Mouse (Mus musculus) embryonic facial prominence, embryonic 15.5 days (tissue): ENCODE data around the gene Olfr685. TPM values are rescaled to one million over a fixed set of nuclear protein-coding genes. Genes with fewer than 3 reads are reported as not detected.

Experiments used
- ATAC-seq: fragments of 200-750 bp; cut with Nextera tagmentation; 2 replicates; pipeline ENCODE4 v1.8.0; 2017; ENCODE audit warnings: low read depth, moderate TSS enrichment; ENCODE audit not compliant: insufficient number of reproducible peaks, low FRiP score, low TSS enrichment
- H3K27ac ChIP-seq: fragments of 300-500 bp; sonication (generic); replicated peaks from 2 replicates; pipeline ENCODE4 v1.5.1; 2015; ENCODE audit warnings: mild to moderate bottlenecking, inconsistent platforms
- H3K27me3 ChIP-seq: fragments of 300-500 bp; sonication (generic); 2 replicates; pipeline ENCODE4 v1.6.1; 2015; ENCODE audit warnings: inconsistent platforms
- H3K36me3 ChIP-seq: fragments of 300-500 bp; sonication (generic); 2 replicates; pipeline ENCODE4 v1.6.1; 2015; ENCODE audit warnings: mild to moderate bottlenecking, inconsistent platforms
- H3K4me1 ChIP-seq: fragments of 300-500 bp; sonication (generic); 2 replicates; pipeline ENCODE4 v1.6.1; 2015; ENCODE audit warnings: inconsistent platforms
- H3K4me2 ChIP-seq: fragments of 300-500 bp; sonication (generic); replicated peaks from 2 replicates; pipeline ENCODE4 v1.6.1; 2015; ENCODE audit warnings: mild to moderate bottlenecking, inconsistent platforms
- H3K4me3 ChIP-seq: fragments of 300-500 bp; sonication (generic); replicated peaks from 2 replicates; pipeline ENCODE4 v1.5.1; 2015; ENCODE audit warnings: mild to moderate bottlenecking, inconsistent platforms
- H3K9ac ChIP-seq: fragments of 300-500 bp; sonication (generic); 2 replicates; pipeline ENCODE4 v1.6.1; 2015; ENCODE audit warnings: inconsistent platforms
- H3K9me3 ChIP-seq: fragments of 300-500 bp; sonication (generic); replicated peaks from 2 replicates; pipeline ENCODE4 v1.6.1; 2016; ENCODE audit warnings: inconsistent platforms
- WGBS: fragments of 180-500 bp; shearing (Covaris S2); methylation state at CpG from one replicate; pipeline ENCODE4 v1.1.7; 2015; 5-methylcytosine and 5-hydroxymethylcytosine counted together
- polyA plus RNA-seq: library from polyadenylated mRNA; unstranded; fragments of >200 nt; fragmentation: Nextera tagmentation; extraction: Ambion mirVana; gene quantifications from 2 replicates; pipeline ENCODE4 v1.2.1, GENCODE M21; 2015

Gene Olfr685
- polyA plus RNA-seq: 0.25 and 0.27 TPM in 2 replicates

GRCm38 (mm10) chr7:105185912-105186311 is at the start of gene Olfr685:
TSS of gene Olfr685 (minus strand) at chr7:105186012.
- Histone ChIP-seq H3K9ac (no peak within 1 kb of the TSS), H3K4me2 (no peak within 1 kb of the TSS), H3K27me3 (no peaks in the 10 kb centered on the region), H3K4me1 (no peaks in the 10 kb centered on the region), H3K27ac (no peak within 1 kb of the TSS), H3K4me3 (no peak within 1 kb of the TSS), H3K36me3 (no peaks in the 10 kb centered on the region), H3K9me3 (no peaks in the 10 kb centered on the region)
- no peak for ATAC-seq
- WGBS: 85% methylated on average over 1 of the region's 1 CpGs

DNA sequence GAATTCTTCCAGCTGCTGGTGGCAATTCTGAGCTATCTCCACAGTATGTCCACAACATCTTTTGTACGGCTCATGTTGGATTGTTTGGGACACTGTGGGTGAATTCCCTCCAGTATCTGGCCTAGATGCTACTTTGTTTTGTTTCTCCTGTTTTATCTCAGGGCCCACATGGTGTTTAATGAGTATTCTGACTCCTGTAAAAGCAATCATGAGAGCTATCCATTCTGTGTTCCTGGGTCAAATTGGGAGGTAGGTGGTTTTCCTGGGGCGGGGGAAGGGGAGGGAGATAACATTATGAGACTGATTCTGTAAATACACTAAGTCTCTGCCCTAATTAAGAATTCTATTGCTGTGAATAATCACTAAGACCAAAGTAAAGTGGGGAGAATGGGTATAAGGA is 43.6 kb upstream of the Olfr685 start:
- Histone ChIP-seq H3K4me3 (no peak overlapping the region), H3K36me3 (no peaks in the 10 kb centered on the region), H3K4me1 (no peaks in the 10 kb centered on the region), H3K27ac (no peak overlapping the region), H3K9ac (no peak overlapping the region), H3K9me3 (no peaks in the 10 kb centered on the region), H3K4me2 (no peak overlapping the region), H3K27me3 (no peaks in the 10 kb centered on the region)
- no peak for ATAC-seq
- WGBS: 86% methylated on average over 2 of the region's 2 CpGs

- ATAC-seq: no peak
- no peaks in the 10 kb centered on the region for H3K9me3 ChIP-seq
- no peak overlapping the region for H3K4me2 ChIP-seq
- H3K4me3 ChIP-seq: no peak overlapping the region
- H3K36me3 ChIP-seq: no peaks in the 10 kb centered on the region
- H3K27me3 ChIP-seq: no peaks in the 10 kb centered on the region
- H3K9ac ChIP-seq: no peak overlapping the region
- H3K27ac ChIP-seq: no peak overlapping the region
- no peaks in the 10 kb centered on the region for H3K4me1 ChIP-seq
- WGBS: 92% methylated on average over 1 of the region's 1 CpGs
Measured at GRCm38 (mm10) chr7:105228138-105228537, 42.3 kb upstream of the Olfr685 start.

- no peaks in the 10 kb centered on the region for H3K36me3 ChIP-seq
- H3K4me3 ChIP-seq: no peak overlapping the region
- no peak overlapping the region for H3K27ac ChIP-seq
- H3K4me1 ChIP-seq: no peaks in the 10 kb centered on the region
- no peaks in the 10 kb centered on the region for H3K27me3 ChIP-seq
- H3K9me3 ChIP-seq: no peaks in the 10 kb centered on the region
- H3K4me2 ChIP-seq: no peak overlapping the region
- no peak for ATAC-seq
- no peak overlapping the region for H3K9ac ChIP-seq
Measured at GRCm38 (mm10) chr7:105226703-105227102, 40.9 kb upstream of the Olfr685 start.

DNA sequence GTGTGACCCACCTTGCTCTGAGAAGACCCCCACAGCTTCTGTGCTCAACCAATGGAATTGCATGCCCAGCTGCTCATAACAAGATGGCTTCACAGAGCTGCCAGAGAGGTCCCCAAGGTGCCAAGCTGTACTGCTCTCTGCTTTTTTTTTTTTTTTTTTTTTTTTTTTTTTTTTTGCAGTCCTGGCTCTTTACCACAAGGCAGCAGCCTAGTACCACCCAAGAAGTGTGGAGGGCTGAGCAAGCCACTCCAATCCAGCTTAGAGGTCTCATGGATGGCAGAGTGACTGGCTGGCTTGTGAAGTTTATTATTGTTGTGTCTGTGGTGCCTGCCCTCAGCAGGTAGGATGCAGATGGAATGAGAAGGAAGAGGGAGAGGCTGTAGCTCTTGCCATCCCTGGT is 40.3 kb upstream of the Olfr685 start:
- Histone ChIP-seq H3K9ac (no peak overlapping the region), H3K36me3 (no peaks in the 10 kb centered on the region), H3K27ac (no peak overlapping the region), H3K4me3 (no peak overlapping the region), H3K27me3 (no peaks in the 10 kb centered on the region), H3K9me3 (no peaks in the 10 kb centered on the region), H3K4me2 (no peak overlapping the region), H3K4me1 (no peaks in the 10 kb centered on the region)
- ATAC-seq: no peak

- 68% methylated on average over 4 of the region's 4 CpGs for WGBS
- Histone ChIP-seq H3K27ac (no peak overlapping the region), H3K9me3 (no peaks in the 10 kb centered on the region), H3K4me1 (no peaks in the 10 kb centered on the region), H3K4me2 (no peak overlapping the region), H3K9ac (no peak overlapping the region), H3K27me3 (no peaks in the 10 kb centered on the region), H3K4me3 (no peak overlapping the region), H3K36me3 (no peaks in the 10 kb centered on the region)
- ATAC-seq: no peak
Measured at GRCm38 (mm10) chr7:105218281-105218680, 32.5 kb upstream of the Olfr685 start.

GRCm38 (mm10) chr7:105214761-105215160 is 28.9 kb upstream of the Olfr685 start:
- 76% methylated on average over 1 of the region's 1 CpGs for WGBS
- Histone ChIP-seq H3K27ac (no peak overlapping the region), H3K36me3 (no peaks in the 10 kb centered on the region), H3K9me3 (no peaks in the 10 kb centered on the region), H3K27me3 (no peaks in the 10 kb centered on the region), H3K4me1 (no peaks in the 10 kb centered on the region), H3K4me2 (no peak overlapping the region), H3K9ac (no peak overlapping the region), H3K4me3 (no peak overlapping the region)
- ATAC-seq: no peak

DNA sequence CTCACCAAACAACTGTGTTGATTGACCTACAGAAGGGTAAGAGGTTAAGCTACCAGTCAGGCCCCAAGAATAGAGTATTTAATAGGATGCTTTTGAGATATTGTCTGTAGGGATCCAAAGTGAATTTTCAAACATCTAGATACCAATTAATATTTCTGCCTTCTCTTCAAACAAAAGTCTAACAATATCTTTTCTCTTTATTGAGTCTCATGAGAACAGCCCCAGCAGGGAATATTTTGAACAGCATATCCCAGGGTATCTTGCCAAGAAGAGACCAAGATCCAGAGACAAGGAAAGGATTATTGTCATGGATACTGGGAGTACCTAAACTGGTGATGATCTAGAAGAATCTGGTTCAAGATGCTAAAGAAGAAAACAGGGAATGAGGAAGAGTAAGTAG is 21.6 kb upstream of the Olfr685 start, which contains the start of gene Olfr686:
Olfr686 (minus strand) TSS at position 101 of the 400 bp plus-strand sequence.
- Histone ChIP-seq H3K9me3 (no peaks in the 10 kb centered on the region), H3K27me3 (no peaks in the 10 kb centered on the region), H3K9ac (no peak within 1 kb of the TSS), H3K4me2 (no peak within 1 kb of the TSS), H3K4me1 (no peaks in the 10 kb centered on the region), H3K4me3 (no peak within 1 kb of the TSS), H3K27ac (no peak within 1 kb of the TSS), H3K36me3 (no peaks in the 10 kb centered on the region)
- ATAC-seq: no peak

GRCm38 (mm10) chr7:105170773-105171172 is 15.0 kb downstream of the Olfr685 start:
- 51% methylated on average over 4 of the region's 4 CpGs for WGBS
- Histone ChIP-seq H3K4me1 (no peaks in the 10 kb centered on the region), H3K27me3 (no peaks in the 10 kb centered on the region), H3K9ac (no peak overlapping the region), H3K9me3 (no peaks in the 10 kb centered on the region), H3K36me3 (no peaks in the 10 kb centered on the region), H3K4me3 (no peak overlapping the region), H3K4me2 (no peak overlapping the region), H3K27ac (no peak overlapping the region)
- ATAC-seq: no peak

GRCm38 (mm10) chr7:105163553-105163952 is 22.3 kb downstream of the Olfr685 start, which contains the start of gene Olfr684:
TSS of gene Olfr684 (minus strand) at chr7:105163653.
- H3K27me3 ChIP-seq: no peaks in the 10 kb centered on the region
- H3K27ac ChIP-seq: no peak within 1 kb of the TSS
- H3K4me2 ChIP-seq: no peak within 1 kb of the TSS
- 61% methylated on average over 1 of the region's 1 CpGs for WGBS
- no peak within 1 kb of the TSS for H3K4me3 ChIP-seq
- ATAC-seq: no peak
- no peaks in the 10 kb centered on the region for H3K9me3 ChIP-seq
- no peaks in the 10 kb centered on the region for H3K36me3 ChIP-seq
- no peak within 1 kb of the TSS for H3K9ac ChIP-seq
- no peaks in the 10 kb centered on the region for H3K4me1 ChIP-seq

DNA sequence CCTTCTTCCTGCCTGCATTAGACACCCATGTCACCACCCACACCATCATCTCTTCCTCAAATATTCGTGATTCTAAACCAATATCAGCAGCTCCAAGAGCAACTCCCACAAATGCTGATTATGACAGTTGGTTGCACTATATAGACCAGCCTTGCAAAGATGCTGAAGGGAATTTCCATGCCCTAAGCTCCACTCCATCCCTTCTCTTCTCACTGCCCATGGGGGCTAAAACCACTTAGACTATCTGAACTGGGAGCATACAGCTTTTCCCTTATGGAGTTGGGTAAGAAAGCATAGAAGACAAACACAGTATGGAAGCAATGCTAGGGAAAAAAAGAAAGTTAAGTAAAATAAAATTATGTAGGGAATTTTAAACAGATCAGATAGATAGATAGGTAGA is 38.9 kb downstream of the Olfr685 start, which contains the start of gene Olfr683:
Olfr683 (minus strand) TSS at position 101 of the 400 bp plus-strand sequence.
- Histone ChIP-seq H3K27ac (no peak within 1 kb of the TSS), H3K36me3 (no peaks in the 10 kb centered on the region), H3K9ac (no peak within 1 kb of the TSS), H3K9me3 (no peaks in the 10 kb centered on the region), H3K4me2 (no peak within 1 kb of the TSS), H3K4me3 (no peak within 1 kb of the TSS), H3K27me3 (no peaks in the 10 kb centered on the region), H3K4me1 (no peaks in the 10 kb centered on the region)
- 67% methylated on average over 1 of the region's 1 CpGs for WGBS
- ATAC-seq: no peak

- Histone ChIP-seq H3K4me1 (no peaks in the 10 kb centered on the region), H3K4me3 (no peak overlapping the region), H3K9me3 (no peaks in the 10 kb centered on the region), H3K4me2 (no peak overlapping the region), H3K36me3 (no peaks in the 10 kb centered on the region), H3K27me3 (no peaks in the 10 kb centered on the region), H3K27ac (no peak overlapping the region), H3K9ac (no peak overlapping the region)
- 74% methylated on average over 2 of the region's 2 CpGs for WGBS
- ATAC-seq: no peak
Measured at GRCm38 (mm10) chr7:105141275-105141674, 44.5 kb downstream of the Olfr685 start.
